Comparison of ENCODE assay signal across 8 mouse cellular contexts in genomic region chr12:86946862-86947574, GRCm38 (mm10). TPM values are rescaled to one million over a fixed set of nuclear protein-coding genes. Genes with fewer than 3 reads are reported as not detected.
DNase-seq lines count a peak whose midpoint lies in the region; ATAC-seq and TF ChIP-seq lines count a peak whose summit lies in the region.

Cipc (plus strand) TSS chr12:86947043.

- TF ChIP-seq POLR2A in bone marrow macrophage, adult 2 months (IDR thresholded peaks at IDR 0.05; ENCODE audit: borderline replicate concordance, low read depth, low read length), result 0 out of 2 replicates have a peak, but pooled peaks have one; percentile 24
- TF ChIP-seq POLR2A in embryonic fibroblast, embryonic 13.5 days (IDR thresholded peaks at IDR 0.05; ENCODE audit: low read depth, low read length), result peak; percentile 82

- peak; percentile 99 for ATAC-seq in kidney, embryonic 14.5 days (ENCODE audit: low FRiP score, low TSS enrichment)
- ATAC-seq in limb, embryonic 15.5 days (ENCODE audit: insufficient number of reproducible peaks, low FRiP score, low TSS enrichment, low read depth), result peak; percentile 99

- H3K4me1 ChIP-seq in bone marrow macrophage, adult 2 months (ENCODE audit: control insufficient read depth, insufficient read depth, low read length), result peaks cover 12% of the 10 kb centered on the region
- H3K4me1 ChIP-seq in embryonic fibroblast, embryonic 13.5 days (ENCODE audit: control insufficient read depth, insufficient read depth, low read length), result peaks cover 11% of the 10 kb centered on the region
- peaks cover 16% of the 10 kb centered on the region for H3K4me1 ChIP-seq in kidney, embryonic 14.5 days (ENCODE audit: control insufficient read depth, insufficient read depth, low read length)
- H3K4me1 ChIP-seq in limb, embryonic 15.5 days, result peaks cover 26% of the 10 kb centered on the region

- H3K4me3 ChIP-seq in bone marrow macrophage, adult 2 months (ENCODE audit: insufficient read depth, low read length), result peak within 1 kb of the TSS; percentile 82
- peak within 1 kb of the TSS; percentile 66 for H3K4me3 ChIP-seq in embryonic fibroblast, embryonic 13.5 days (ENCODE audit: insufficient read depth, low read length)
- peak within 1 kb of the TSS; percentile 69 for H3K4me3 ChIP-seq in kidney, embryonic 14.5 days (ENCODE audit: low read length)
- H3K4me3 ChIP-seq in limb, embryonic 15.5 days, result peak within 1 kb of the TSS; percentile 64

- H3K27ac ChIP-seq in bone marrow macrophage, adult 2 months (ENCODE audit: insufficient read depth, low read depth, low read length), result peak within 1 kb of the TSS; percentile 99
- peak within 1 kb of the TSS; percentile 94 for H3K27ac ChIP-seq in embryonic fibroblast, embryonic 13.5 days (ENCODE audit: insufficient read depth, low read length)
- H3K27ac ChIP-seq in kidney, embryonic 14.5 days (ENCODE audit: low read depth, low read length), result peak within 1 kb of the TSS; percentile 99
- H3K27ac ChIP-seq in limb, embryonic 15.5 days, result peak within 1 kb of the TSS; percentile 97

- H3K36me3 ChIP-seq in kidney, embryonic 14.5 days (ENCODE audit: control insufficient read depth, insufficient read depth, low read length), result no peaks in the 10 kb centered on the region
- 0 out of 2 replicates have a peak, but pooled peaks cover 2% of the 10 kb centered on the region for H3K36me3 ChIP-seq in limb, embryonic 15.5 days

- H3K9ac ChIP-seq in kidney, embryonic 14.5 days (ENCODE audit: low read depth, low read length), result peak within 1 kb of the TSS; percentile 90
- peak within 1 kb of the TSS; percentile 75 for H3K9ac ChIP-seq in limb, embryonic 15.5 days

- no peaks in the 10 kb centered on the region for H3K27me3 ChIP-seq in kidney, embryonic 14.5 days (ENCODE audit: control insufficient read depth, insufficient read depth, low read length)
- H3K27me3 ChIP-seq in limb, embryonic 15.5 days, result no peaks in the 10 kb centered on the region

- under 1% methylated on average over 64 of the region's 64 CpGs for WGBS in kidney, embryonic 14.5 days
- WGBS in limb, embryonic 15.5 days, result under 1% methylated on average over 64 of the region's 64 CpGs

- H3K9me3 ChIP-seq in kidney, embryonic 14.5 days (ENCODE audit: control insufficient read depth, low read length), result no peaks in the 10 kb centered on the region
- H3K9me3 ChIP-seq in limb, embryonic 15.5 days, result no peaks in the 10 kb centered on the region

- H3K4me2 ChIP-seq in kidney, embryonic 14.5 days (replicated peaks; ENCODE audit: low read depth, low read length), result peak within 1 kb of the TSS; percentile 84
- peak within 1 kb of the TSS; percentile 80 for H3K4me2 ChIP-seq in limb, embryonic 15.5 days

- TF ChIP-seq CTCF in bone marrow macrophage, adult 2 months (IDR thresholded peaks at IDR 0.05; ENCODE audit: low read depth, low read length), result no peak
- no peak for TF ChIP-seq CTCF in embryonic fibroblast, embryonic 13.5 days (IDR thresholded peaks at IDR 0.05; ENCODE audit: borderline replicate concordance, insufficient read depth, low read length)

- peak; percentile 99 for DNase-seq in A20 (ENCODE audit: low read depth, low spot score)
- peak; percentile 99 for DNase-seq in heart, adult 9 months (ENCODE audit: low spot score in 2 of 2)
- DNase-seq in monocyte, adult 2 months (ENCODE audit: low read depth in 1 of 2, low spot score in 2 of 2), result peak; percentile 96
- DNase-seq in spleen, postnatal 36 days (ENCODE audit: low spot score in 2 of 2), result peak; percentile 98 to 99

RNA-seq across cellular contexts. Expression of gene Cipc, which starts in this region (rescaled TPM):
- 21.3 and 23.0 TPM in 2 replicates for polyA plus RNA-seq in bone marrow macrophage, adult 2 months (2012; ENCODE audit: insufficient read depth, insufficient read length, missing spikeins)
- 25.1 and 30.6 TPM in 2 replicates for polyA plus RNA-seq in embryonic fibroblast, embryonic 13.5 days (2011; ENCODE audit: insufficient read length, low read depth, missing spikeins)
- 12.6 and 30.4 TPM in 2 replicates for polyA plus RNA-seq in kidney, embryonic 14.5 days (2014; fragmentation: Nextera tagmentation; extraction: Ambion mirVana)
- 22.0 and 23.3 TPM in 2 replicates for polyA plus RNA-seq in limb, embryonic 15.5 days (2015; fragmentation: Nextera tagmentation; extraction: Ambion mirVana)

Comparison
In these comparisons a context has a peak if more than half of its experiments do, and no peak if none do; other contexts are left out.
1. Peak in every context shown above with its lines: DNase-seq, ATAC-seq, H3K4me3 ChIP-seq and H3K27ac ChIP-seq.